Mouse (Mus musculus): ENCODE measurements at regions not wholly inside any gene's neighbourhood (a gene's known extent, or its start where the extent isn't known, plus 50 kb on each side); places are given as distances from the start of the nearest gene placed in this dataset.

DNA sequence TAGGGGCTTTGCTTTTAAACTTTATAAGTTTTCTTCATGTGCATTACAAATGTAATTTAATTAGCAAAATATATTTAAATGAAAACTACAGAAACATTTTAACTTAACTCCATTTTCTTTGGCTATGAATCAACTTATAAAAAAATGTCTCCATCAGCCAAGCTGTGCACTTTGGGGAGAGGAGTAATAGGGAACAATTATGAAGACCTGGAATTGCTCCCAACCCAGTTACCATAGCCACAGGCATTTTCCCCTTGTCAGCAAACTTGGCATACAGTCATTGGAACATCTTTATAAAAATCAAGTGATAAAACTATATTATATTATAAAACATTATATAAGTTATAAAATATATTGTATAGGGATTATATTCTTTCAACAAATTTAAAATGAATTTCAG is 65.0 kb downstream of the Atxn7l3b start:
- DNase-seq (ENCODE audit: low read depth, low spot score) = no peak

DNA sequence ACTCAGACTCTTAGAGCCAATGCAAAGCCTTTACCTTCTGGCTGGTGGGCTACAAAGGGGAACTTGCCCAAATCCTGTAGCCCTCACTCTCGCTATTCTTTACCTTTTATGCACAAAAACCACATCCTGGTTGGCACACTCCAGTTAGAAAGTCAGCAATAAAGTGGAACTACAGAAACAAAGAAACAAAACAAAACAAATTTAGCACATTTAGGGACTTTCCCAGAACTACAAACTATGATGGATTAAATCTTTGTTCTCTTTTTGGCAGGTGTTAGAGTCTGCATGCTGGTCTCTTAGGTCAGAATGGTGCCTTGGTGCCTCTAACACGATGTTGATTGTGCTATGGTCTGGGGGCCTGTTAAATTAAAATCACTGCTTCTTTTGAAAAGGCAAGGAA is 65.4 kb downstream of the Atxn7l3b start:
- no peak for DNase-seq (ENCODE audit: low read depth, low spot score)

DNA sequence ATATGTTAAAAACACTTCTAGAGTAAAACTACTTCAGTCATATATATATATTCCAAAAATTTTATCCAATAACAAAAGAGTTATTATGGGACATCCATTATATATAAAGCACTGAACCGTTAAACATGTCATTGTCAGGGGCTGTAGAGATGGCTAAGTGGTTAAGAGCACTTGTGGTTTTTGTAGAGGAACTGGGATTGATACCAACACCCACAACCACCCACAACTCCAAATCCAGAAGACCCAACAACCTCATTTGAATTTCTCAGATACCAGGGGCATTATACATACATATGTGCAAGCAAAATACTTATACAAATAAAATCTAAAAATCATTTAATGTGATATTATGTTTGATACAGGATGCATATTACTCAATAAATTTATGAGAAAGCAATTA is 76.8 kb downstream of the Atxn7l3b start:
- no peak for DNase-seq (ENCODE audit: low read depth, low spot score)

DNA sequence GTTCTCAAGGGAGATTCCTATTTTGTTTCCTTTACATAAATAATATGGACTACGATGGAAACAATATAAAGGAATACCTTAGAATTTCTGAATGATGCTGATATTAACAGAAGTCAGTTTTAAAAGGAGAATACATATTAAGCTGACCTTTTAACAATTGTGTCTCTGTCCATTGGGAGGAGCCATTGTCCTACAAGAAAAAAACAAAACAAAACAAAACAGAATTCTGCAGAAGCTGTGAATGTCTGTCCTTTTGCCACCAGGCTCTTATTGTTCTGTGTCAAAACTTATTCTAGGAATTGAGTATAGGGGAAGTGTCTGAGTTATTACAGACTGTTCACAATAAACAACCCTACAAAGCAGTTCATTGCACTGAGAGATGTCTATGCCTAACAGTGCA is 82.6 kb downstream of the Atxn7l3b start:
- DNase-seq (ENCODE audit: low read depth, low spot score) = no peak

DNA sequence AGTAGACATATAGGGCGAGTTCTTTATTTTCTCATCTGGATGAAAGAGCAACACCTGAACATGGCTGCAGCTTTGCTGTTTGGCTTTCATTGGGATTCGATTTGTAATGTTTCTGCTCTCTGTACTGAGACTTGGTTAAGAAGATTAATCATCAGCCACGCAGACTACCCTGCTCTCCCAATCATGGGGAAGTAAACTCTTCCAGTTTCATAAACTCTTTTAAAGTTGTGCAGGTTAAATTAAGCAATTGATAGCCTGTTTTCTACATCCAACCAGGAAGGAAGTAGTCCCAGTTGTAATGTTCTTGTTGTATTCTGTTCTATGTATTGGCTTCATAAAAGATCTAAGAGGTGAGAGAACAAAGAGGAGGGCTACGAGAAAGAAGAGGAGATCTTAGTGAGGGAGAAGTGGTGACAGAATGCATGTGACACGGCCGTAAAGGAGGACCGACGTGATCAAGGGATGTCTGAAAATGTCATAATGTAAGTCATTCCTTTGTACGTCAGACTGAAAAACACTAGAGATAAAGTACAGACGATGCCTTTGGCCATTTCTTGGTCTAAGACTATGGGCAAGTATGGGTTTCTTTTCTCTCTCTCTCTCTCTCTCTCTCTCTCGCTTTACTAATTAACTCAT is 91.3 kb downstream of the Atxn7l3b start:
- no peak for DNase-seq (ENCODE audit: low read depth, low spot score)

DNA sequence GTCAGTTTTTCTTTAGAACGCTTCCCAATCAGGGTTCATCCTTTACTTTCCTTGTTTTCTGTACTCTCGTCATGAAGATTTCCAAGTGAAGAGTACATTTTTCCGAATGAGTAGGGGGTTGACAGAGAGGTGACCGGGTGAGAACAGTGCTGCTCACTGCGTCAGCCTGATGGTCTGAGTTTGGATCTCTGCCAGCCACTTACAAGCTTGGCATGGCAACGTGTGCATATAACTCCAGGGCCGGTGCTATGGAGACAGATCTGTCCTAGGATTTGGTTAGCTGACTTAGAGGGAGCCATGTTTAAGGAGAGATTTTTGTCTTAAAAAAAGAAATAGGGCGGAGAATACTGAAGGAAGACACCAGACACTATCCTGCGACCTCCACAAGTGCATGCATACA is 92.8 kb downstream of the Atxn7l3b start:
- no peak for DNase-seq (ENCODE audit: low read depth, low spot score)

DNA sequence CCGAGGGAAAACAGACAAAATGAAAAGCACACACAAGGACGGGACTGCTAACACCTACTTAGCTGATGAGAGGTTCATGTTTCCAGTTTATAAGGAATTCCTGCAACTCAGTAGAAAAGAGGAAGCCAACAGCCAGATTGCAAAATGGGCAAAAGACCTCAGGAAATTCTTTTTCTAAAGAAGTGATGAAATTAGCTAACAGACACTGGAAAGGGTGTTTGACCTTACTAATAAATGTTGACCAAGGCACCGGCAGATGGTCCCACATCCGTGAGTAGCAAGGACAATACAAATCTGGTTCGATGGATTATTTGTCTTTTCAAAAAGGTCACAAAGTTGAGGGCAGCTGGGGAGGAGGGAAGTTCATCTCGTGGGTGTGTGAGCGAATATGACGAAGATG is 93.3 kb downstream of the Atxn7l3b start:
- DNase-seq (ENCODE audit: low read depth, low spot score) = no peak

DNA sequence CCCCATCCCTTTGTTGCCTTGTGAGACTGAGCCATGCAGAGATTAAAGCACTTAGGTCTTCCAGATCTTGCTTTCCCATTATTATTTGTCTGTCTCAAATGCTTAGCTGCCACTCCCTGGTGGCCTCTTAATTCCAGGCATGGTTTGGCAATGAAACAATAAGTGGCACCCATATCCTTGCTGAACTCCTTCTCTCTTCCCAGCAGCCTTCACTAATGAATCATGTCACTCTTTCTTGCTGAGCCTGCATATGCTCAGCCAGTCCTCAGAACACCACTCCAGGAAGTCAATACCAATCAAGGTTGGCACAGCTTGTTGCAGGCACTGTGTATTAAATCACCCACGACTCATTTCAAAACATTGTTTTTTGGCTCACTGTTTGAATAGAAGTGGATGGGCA is 118.6 kb downstream of the Atxn7l3b start:
- DNase-seq (ENCODE audit: low read depth, low spot score) = no peak

DNA sequence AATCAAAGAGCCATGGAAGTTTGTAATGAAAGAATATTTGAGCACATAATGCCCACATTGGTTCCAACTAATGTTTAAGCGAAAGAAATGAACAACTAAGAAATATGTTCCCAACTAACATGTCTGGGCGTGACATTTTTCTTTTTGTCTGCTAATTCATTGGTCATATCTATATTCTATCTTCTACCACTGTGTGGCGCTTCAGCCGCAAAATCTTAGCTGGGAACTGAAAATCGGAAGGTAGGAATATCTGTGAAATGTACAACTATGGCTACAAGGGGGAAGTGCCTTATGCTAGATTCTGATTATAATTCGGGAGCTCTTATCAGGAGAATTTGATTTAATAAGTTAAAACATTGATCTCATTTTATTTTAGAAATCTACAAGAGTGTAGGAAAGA is 125.2 kb downstream of the Atxn7l3b start:
- DNase-seq (ENCODE audit: low read depth, low spot score) = no peak

DNA sequence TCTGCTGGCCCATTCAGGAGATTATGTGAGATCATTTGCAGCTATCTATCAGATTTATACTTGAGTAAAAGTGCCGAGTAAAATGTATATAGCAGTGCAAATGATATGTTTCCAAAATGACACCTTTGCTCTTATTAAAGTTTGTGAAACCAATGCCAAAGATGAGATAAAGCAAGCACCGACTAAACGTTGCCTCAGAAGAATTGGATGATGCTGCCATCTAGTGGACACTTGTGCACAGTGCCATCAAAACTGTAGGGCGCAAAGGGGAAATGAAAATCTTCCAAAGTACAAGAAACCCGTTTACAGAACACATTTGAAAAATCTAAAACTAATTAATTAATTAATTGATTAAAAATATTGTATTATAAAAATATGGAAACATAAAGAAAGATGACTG is 127.2 kb downstream of the Atxn7l3b start:
- DNase-seq (ENCODE audit: low read depth, low spot score) = peak; percentile 5

DNA sequence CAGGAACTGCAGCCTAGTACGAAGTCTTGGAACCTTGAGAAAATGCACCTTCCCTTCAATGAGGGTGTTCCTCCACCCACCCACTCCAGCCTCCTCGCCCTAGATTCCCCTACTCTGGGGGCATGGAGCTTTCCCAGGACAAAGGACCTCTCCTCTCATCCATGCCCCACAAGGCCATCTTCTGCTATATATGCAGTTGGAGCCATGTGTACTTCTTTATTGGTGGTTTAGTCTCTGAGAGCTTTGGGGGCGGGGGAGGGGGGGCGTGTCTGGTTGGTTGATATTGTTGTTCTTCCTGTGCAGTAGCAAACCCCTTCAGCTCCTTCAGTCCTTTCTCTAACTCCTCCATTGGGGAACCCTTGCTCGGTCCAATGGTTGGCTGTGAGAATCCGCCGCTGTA is 130.2 kb downstream of the Atxn7l3b start:
- DNase-seq (ENCODE audit: low read depth, low spot score) = no peak

DNA sequence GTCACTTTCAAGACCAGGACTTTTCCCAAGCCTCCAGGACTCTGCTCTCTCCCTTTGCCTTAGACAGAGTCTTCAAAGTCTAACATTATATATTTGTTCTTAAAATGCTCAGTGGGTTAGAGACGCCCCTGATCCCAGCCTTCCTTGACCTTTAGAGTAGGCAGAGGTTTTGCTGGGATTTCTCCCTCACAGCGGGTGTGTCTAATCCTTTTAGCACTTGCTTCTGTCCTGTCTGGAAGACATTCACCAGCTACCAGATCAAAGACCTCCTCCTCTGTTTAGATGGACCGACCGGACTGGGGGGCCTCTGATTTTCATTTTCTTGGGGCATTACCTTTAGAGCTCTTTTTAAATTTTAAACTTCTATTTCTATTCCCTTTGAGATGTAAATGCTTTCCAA is 130.7 kb downstream of the Atxn7l3b start:
- DNase-seq (ENCODE audit: low read depth, low spot score) = no peak

DNA sequence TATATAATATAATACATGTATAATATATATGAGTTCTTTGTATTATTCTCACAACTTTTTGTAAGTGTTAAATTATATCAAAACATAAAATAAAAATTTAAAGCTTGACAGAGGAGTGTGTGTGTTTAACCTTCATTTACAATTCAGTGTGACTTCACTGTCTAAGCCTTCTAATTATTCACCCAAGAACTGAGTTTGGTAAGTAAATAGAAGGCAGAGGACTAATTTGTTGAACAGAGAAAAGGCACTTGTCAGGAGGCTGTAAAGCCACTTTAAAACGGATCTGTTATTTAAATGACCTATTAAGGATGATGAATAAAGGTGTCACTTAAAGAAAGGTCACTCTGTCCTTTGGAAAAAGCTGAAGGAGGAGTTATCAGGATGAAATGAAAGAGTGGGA is 132.9 kb downstream of the Atxn7l3b start:
- DNase-seq (ENCODE audit: low read depth, low spot score) = no peak

DNA sequence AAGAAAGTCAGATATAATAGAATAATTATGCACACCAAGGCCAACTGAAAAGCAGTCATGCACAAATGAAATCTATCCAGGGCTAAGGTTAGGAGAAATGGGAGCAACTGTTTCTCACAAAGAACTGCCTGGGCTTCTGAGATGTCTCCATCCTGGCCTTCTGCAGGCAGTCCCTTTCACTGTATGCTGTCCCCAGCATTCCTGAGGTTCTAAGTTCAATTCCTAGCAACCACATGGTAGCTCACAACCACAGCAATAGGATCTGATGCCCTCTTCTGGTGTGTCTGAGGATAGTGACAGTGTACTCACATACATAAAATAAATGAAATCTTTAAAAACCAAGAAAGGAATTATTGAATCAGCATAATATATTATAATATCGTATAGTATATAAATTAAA is 133.3 kb downstream of the Atxn7l3b start:
- DNase-seq (ENCODE audit: low read depth, low spot score) = no peak

DNA sequence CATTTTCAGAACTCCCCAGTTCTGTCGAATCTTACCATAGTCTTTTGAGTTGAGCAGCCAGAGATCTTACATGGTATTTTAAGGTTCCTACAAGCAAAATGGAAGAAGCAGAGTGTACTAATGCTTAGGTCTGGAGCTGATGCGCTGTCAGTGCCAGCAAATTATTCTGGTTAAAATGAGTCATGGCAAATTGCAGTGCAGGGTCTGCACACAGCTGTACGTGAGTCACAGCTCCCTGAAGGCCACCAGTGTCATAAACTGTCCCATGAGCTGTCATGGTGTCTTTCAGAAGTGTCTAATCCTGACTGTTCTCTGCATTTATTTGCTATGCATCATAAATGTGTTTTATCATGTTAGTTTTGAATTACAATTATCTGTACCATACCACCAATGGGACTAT is 140.6 kb downstream of the Atxn7l3b start:
- no peak for DNase-seq (ENCODE audit: low read depth, low spot score)

DNA sequence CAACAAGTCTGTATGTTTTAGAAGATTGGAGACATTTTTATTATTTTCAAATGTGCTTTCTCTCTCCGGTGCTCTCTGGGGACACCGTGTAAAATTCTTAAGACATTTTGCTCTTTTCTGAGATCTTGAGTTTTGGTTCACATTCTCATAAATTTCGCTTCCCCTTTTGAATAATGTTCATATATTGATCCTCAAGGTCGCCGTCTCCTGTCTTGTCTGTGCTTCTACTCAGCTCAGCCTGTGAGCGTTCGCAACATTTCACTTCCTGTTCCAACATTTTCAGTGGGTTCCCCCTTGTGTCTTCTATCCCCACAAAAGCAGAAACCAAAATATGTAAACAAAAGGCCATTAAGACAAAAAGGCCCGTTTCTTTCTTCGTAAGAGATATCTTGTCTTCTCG is 154.5 kb downstream of the Atxn7l3b start:
- DNase-seq (ENCODE audit: low read depth, low spot score) = no peak

DNA sequence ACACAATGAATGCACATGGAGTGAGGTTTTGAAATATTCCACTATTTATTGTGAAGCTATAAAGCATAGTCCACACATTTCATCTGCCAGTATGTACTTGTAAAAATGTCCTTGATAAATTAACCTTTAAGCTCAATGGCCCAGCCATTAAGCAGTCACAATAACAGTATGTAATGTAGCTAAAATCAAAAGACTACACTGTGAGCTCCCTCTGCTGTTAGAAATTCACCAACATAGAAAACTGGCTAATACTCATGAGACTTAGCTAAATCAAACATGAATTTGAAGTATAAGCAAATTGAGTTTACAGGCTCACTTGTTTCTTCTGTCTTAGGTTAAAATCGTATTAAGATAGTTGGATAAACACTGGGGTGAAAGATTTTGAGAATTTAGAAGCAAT is 182.1 kb downstream of the Atxn7l3b start:
- no peak for DNase-seq (ENCODE audit: low read depth, low spot score)

DNA sequence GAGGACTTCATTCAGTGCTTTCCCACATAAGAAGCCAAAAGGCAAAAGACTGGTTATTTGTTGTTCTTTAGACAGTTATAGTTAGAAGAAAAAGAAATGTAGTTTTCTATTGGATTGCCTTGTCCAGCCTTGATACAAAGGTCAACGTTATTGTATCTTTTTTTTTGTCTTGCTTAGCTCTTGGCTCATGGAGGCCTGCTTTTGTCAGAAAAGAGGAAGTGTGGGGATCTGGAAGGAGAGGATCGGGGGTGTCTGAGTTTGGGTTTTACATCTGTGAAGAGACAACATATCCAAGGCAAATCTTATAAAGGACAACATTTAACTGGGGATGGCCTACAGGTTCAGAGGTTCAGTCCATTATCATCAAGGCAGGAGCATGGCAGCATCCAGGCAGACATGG is 185.3 kb downstream of the Atxn7l3b start:
- DNase-seq (ENCODE audit: low read depth, low spot score) = no peak

DNA sequence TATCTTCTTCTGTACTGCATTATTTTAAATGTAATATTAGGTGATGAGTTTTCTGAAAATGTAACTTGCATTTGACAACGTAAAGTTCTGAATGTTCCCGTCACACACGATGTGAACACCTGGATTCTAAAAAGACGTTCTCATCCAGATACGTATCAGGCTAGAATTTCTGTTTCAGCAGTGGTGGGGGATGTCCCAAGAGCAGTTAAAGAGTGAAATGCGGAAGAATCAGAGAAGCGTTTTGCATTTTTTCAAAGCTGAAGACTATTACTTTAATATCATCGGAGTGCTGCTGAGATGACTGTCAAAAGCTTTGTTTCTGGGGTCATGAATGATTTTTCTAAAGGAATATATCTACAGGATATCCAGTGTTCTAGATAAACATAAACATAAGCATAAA is 186.7 kb downstream of the Atxn7l3b start:
- no peak for DNase-seq (ENCODE audit: low read depth, low spot score)
